Mouse (Mus musculus) lung, postnatal 0 days (tissue): ENCODE measurements at regions not wholly inside any gene's neighbourhood (a gene's known extent, or its start where the extent isn't known, plus 50 kb on each side); places are given as distances from the start of the nearest gene placed in this dataset.

Source experiments
- CTCF ChIP-seq: IDR thresholded peaks from 2 replicates; pipeline ENCODE4 v1.5.1; 2016; ENCODE audit warnings: antibody characterized with exemption, mild to moderate bottlenecking
- EP300 ChIP-seq: IDR thresholded peaks from 2 replicates; pipeline ENCODE4 v1.6.1; 2016; ENCODE audit warnings: antibody characterized with exemption, mild to moderate bottlenecking, control low read depth

DNA sequence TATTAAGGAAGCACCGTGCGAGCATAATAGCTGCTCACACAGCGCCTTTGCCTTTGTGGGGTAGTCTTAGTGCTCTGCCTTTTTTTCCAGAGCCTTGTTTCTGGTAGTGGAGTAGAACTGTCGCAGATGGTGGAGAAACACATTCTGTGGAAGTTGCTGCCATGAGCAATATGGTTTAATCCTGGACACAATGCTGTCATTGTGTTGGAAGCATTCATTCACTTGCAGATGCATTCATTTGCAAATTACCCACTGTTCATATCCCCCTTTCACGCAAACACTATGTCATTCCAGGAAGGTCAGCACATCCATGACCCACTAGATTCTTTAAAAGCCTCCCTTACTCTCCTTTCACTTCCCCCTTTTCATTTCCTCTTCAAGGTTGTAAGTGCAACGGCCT lies 219.7 kb upstream of the Cdh6 start:
- TF ChIP-seq CTCF, result no peak
- TF ChIP-seq EP300, result no peak
